Mouse (Mus musculus) heart, postnatal 36 days (tissue): Measurements from ENCODE around the gene D430041D05Rik. TPM values are rescaled to one million over a fixed set of nuclear protein-coding genes. Genes with fewer than 3 reads are reported as not detected.
A peak's percentile ranks its signal among the peaks of the same experiment; 100 is the strongest.

ENCODE experiments used
- DNase-seq, 2 experiments: peaks; one replicate each; pipeline ENCODE4 v3.0.0; 2021 to 2022
- intact Hi-C: fragments of 180-260 bp; cut with DNase I; formaldehyde crosslinking; loops from one replicate; pipeline ENCODE4 v1.15.1; 2025
- total RNA-seq, 2 experiments: library from RNA; stranded (reverse); gene quantifications; 2 replicates each; pipeline ENCODE4 v1.2.3; 2021

The D430041D05Rik gene
- total RNA-seq, 2 experiments from 2014 or later, result 0.03 TPM; not detected in 1

DNA sequence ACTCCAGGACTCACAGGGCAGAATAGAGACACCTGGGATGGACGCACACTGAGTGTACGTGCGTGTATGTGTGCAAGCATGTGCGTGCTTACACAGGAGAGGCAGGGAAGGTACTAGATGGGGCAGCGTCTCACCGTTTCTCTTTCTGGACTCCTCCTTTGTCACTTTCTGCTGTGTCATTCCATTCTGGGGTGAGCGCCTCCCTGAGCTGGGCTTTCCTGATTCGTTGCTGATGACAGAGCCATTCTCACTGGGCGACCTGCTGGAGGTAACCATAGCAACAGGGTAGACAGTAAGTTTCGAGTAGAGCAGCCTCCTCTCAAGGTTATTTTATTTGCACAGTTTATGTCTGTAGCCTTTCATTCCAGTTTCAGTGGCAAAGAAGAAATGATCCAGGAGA lies 202.9 kb downstream of the D430041D05Rik start:
- DNase-seq, result no peak
- intact Hi-C loops, result no loop called here

GRCm38 (mm10) chr2:104205623-104206022 lies 205.2 kb downstream of the D430041D05Rik start:
- DNase-seq, result no peak
- intact Hi-C loops, result no loop called here

GRCm38 (mm10) chr2:104200211-104200610 lies 210.6 kb downstream of the D430041D05Rik start:
- intact Hi-C loops, result no loop called here

GRCm38 (mm10) chr2:104198186-104198585 lies 212.6 kb downstream of the D430041D05Rik start:
- intact Hi-C loops, result no loop called here
- DNase-seq, result no peak

More at GRCm38 (mm10) chr2:104200211-104200610, 210.6 kb downstream of the D430041D05Rik start:
- no peak for DNase-seq

- intact Hi-C loops, result no loop called here
- no peak for DNase-seq
Observed at GRCm38 (mm10) chr2:104197281-104197680, 213.5 kb downstream of the D430041D05Rik start.

DNA sequence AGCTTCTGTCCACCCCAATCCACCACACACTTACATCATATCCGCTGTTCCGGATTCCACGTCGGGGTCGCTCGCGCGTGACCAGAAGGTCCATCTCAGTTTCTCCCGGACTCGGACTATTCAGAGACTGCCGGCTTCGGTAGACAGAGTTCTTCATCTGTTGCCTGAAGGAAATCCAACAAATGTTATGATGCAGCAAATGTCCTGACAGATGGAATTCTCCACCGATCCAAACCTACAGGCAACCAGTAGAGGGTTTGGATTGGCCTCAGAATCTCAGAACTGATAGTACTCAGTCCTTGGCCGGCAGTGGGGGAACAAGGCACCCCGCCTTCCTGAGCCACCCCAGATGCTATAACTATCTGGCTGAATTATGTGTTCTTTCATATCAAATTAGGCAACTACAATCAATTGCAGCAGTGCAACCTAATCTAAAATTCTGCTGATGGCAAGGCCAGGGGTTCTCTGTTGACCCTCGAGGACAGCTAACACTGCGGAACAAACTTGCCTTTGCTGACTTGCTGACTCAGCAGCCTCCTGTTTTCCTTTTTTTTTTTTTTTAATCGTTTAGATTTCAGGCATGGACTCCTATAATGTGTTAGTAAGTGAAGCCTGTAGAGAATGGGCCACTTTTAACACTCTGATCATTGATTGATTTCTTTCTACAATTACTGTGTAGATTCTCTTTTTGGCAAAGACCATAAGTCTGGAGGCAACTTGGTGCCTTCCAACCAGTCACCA lies 218.2 kb downstream of the D430041D05Rik start:
- no peak for DNase-seq
- intact Hi-C loops, result no loop called here

- DNase-seq, result no peak
- intact Hi-C loops, result no loop called here
Observed at GRCm38 (mm10) chr2:104191723-104192122, 219.1 kb downstream of the D430041D05Rik start.

- intact Hi-C loops, result no loop called here
- no peak for DNase-seq
Observed at GRCm38 (mm10) chr2:104188859-104189258, 222.0 kb downstream of the D430041D05Rik start.

DNA sequence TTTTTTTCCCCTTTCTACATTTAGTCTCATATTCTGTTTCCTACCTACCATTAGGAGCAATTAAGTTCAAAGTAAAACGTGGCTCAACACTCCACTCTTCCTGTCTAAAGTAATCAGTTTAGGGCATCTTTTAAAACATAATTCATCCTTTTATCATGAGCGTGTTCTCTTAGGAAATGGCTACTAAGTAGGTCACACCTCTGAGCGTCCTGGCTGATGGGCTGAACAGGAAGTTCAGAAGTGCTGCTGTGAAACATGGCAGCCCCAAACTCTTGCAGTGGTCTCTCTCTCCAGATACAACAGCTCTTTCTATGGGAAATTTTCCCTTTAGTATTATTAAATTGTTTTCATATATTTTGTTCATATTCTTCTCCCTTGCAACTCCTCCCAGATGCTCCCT lies 223.7 kb downstream of the D430041D05Rik start:
- intact Hi-C loops, result no loop called here

DNA sequence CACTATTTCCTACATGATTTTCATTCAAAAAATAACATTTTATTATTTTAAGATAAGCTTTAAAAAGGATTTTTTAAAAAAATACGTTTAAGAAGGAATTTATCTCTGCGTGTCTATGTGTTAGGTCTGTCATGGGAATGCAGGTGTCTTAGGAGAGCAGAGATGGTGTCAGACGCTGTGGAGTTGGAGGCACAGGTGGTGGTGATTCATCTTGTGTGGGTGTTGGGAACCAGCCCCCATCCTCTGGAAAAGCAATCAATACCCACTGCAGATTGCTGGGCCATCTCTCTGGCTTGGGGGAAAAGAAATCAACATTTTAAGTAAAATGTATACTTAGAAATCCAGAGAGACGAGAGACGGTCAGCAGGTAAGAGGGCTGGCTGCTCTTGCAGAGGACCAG lies 225.2 kb downstream of the D430041D05Rik start:
- intact Hi-C loops, result no loop called here
- DNase-seq, result no peak

More for the DNA sequence above, 223.7 kb downstream of the D430041D05Rik start:
- no peak for DNase-seq

GRCm38 (mm10) chr2:104184296-104184695 lies 226.5 kb downstream of the D430041D05Rik start:
- no peak for DNase-seq
- intact Hi-C loops, result no loop called here

DNA sequence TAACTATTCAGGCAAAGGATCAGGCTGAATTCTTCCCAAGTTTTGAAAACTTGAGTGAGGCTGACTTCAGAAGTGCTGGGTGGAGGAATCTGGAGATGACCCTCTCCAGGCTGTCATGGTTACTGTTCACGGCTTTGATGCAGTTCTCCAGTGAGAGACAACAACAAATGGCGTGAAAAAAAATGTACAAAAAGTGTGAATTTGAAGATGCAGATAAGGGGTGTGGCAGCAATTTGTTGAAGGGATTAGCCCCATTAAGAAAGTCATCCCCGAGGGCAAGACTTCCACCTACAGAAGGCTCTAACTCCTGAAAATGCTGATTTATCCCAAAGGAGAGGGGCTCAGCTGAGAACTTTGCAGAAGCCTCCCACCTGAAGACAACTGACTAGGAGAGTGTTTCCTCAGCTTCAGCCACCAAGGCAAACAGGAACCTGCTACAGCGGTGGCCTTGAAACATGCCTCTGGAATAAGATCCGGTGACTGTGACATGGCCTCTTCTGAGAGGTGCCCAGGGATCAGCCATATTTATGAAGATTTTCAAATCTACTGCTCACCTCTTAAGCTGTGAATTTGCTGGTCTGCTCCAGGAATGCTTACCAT lies 227.5 kb downstream of the D430041D05Rik start:
- DNase-seq, result no peak
- intact Hi-C loops, result no loop called here

- no peak for DNase-seq
- intact Hi-C loops, result no loop called here
Observed at GRCm38 (mm10) chr2:104179636-104180035, 231.2 kb downstream of the D430041D05Rik start.

- intact Hi-C loops, result no loop called here
- no peak for DNase-seq
Observed at GRCm38 (mm10) chr2:104178251-104178650, 232.6 kb downstream of the D430041D05Rik start.

GRCm38 (mm10) chr2:104176979-104177704 lies 233.7 kb downstream of the D430041D05Rik start:
- intact Hi-C loops, result no loop called here
- DNase-seq, result peak; percentile 29 to 35

DNA sequence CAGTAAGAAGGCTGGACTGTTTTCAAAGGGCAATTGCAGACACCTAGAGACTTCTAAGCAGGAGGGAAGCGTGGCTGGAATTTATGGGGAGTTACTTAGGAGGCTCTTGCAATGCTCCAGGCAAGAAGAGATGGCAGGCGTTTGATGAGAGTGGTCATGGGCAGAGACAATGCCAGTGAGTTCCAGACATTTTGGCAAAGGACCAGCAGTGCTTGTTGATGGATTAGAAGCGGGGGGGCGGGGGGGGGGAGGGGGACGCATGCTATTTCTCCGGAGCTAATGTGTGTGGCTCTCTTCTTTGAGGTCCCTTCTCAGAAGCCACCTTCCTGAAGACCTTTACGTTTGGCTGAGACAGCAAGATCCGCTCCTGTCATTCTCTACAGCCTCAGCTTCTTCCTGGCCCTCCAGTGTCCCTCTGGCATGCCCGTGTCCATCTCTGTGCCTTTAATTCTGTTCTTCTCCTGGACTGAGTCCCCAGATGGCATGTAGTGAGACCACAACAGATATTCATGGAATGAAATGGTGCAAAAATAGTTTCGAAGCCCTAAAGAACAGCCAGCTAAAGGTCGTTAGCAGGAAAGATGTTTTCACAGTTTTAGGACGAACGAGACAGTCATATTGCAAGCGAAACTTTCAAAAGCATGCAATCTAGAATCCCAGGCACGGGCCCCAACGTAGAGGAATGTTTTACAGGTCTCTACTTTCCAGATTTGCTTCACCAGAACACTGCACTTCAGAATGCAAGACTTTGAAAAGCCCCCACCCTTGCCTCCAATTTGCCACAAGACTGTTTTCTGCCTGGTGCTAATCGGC lies 234.4 kb downstream of the D430041D05Rik start:
- intact Hi-C loops, result no loop called here

DNA sequence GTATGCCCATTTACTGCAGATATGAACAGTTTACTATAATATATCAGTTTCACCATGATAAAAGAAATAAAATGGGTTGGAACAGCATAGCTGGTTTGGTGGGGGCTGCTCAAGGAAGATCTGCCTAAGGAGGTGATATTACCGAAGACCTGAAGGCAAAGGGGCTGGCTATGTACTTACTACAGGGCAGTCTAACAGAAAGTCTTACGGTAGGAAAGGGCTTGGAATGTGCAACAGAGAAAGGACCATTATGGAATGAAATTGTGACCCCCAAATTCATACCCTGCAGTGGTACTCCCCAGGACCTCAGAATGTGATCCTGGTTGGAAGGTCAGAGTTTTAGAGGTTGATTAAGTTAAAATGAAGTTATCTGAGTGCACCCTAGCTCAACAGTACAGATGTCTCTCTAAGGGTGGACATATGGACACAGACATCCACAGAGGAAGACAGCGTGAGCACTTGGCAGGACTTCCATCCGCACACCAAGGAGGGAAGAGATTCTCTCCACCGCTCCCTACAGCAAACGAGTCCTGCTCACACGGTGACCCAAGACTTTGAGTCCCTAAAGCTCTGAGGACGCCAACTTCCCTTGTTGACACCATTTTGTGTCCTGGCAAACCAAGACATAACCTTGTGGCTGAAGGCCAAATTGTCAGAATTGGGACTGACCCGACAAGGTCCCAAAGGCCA lies 235.2 kb downstream of the D430041D05Rik start:
- no peak for DNase-seq
- intact Hi-C loops, result no loop called here

More for the DNA sequence above, 234.4 kb downstream of the D430041D05Rik start:
- no peak for DNase-seq

DNA sequence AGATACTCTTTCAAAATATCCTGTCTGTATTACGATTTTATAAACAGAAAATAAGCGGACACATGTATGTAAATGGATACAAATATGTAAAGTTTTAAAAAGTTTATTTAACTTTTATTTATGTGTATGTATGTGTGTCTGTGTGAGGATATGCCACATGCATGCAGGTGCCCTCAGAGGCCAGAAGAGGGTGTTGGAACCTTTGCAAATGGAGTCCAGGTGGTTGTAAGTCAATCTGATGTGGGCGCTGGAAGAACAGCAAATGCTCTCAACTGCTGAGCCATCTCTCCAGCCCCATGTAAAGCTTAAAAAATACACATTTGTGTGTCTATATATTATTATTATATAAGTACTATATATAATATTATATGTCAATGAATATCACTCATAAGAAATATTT lies 237.4 kb downstream of the D430041D05Rik start:
- DNase-seq, result no peak
- intact Hi-C loops, result no loop called here

DNA sequence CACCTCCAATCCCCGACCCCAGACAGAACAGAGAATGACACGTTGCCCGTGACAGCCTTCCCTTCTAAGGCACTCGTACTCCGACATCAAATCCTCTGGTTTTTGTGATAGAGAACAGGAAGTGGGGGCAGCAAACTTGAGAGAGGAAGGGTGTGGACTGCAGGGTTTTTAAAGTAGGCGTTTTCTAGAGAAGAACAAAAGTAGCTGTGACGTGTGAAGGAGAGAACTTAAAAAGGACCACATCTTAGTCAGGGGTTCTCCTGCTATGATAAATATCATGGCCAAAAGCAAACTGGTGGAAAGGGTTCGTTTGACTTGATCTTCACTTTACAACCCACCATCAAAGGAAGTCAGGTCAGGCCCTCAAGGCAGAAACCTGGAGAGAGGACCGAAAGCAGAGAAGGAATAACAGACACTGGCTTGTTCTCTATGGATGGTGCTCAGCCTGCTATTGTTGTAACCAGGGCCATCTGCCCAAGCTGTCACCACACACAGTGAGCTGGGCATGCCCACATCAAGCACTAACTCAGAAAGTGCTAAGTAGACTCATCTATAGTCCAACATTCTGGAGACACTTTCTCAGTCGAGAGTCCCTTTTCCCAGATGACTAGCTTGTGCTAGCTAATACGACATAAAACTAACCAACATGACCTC lies 238.0 kb downstream of the D430041D05Rik start:
- intact Hi-C loops, result no loop called here
- no peak for DNase-seq
